Comparison of ENCODE assay signal across 7 mouse cellular contexts in genomic region chr11:63921044-63921951, GRCm38 (mm10). TPM values are rescaled to one million over a fixed set of nuclear protein-coding genes. Genes with fewer than 3 reads are reported as not detected.
A peak's percentile ranks its signal among the peaks of the same experiment; 100 is the strongest.
DNase-seq lines count a peak whose midpoint lies in the region; ATAC-seq and TF ChIP-seq lines count a peak whose summit lies in the region.

No protein-coding gene starts in this region.

- no peak for TF ChIP-seq CTCF in testis, adult 2 months (IDR thresholded peaks at IDR 0.05; ENCODE audit: control insufficient read depth, insufficient read depth, insufficient replicate concordance, low read depth, low read length)

- peaks cover 11% of the 10 kb centered on the region for H3K27me3 ChIP-seq in testis, adult 2 months (ENCODE audit: control insufficient read depth, insufficient read depth, low read length)
- H3K27me3 ChIP-seq in embryonic facial prominence, embryonic 10.5 days (replicated peaks; ENCODE audit: low read depth, poor library complexity, severe bottlenecking): peaks cover 100% of the 10 kb centered on the region
- H3K27me3 ChIP-seq in hindbrain, embryonic 13.5 days: peaks cover 85% of the 10 kb centered on the region
- peaks cover 85% of the 10 kb centered on the region for H3K27me3 ChIP-seq in lung, embryonic 16.5 days (ENCODE audit: control insufficient read depth, insufficient read depth, low read depth, low read length)
- 0 out of 2 replicates have a peak, but pooled peaks cover 19% of the 10 kb centered on the region for H3K27me3 ChIP-seq in stomach, embryonic 14.5 days (ENCODE audit: control insufficient read depth, insufficient read depth, low read length)

- H3K9ac ChIP-seq in hindbrain, embryonic 13.5 days: peak overlapping the region; percentile 80
- peak overlapping the region; percentile 21 for H3K9ac ChIP-seq in lung, embryonic 16.5 days (ENCODE audit: low read length)
- H3K9ac ChIP-seq in stomach, embryonic 14.5 days (replicated peaks; ENCODE audit: low read depth, low read length): peak overlapping the region; percentile 68

- H3K4me1 ChIP-seq in testis, adult 2 months (ENCODE audit: control insufficient read depth, insufficient read depth, low read length): peaks cover 39% of the 10 kb centered on the region
- peaks cover 89% of the 10 kb centered on the region for H3K4me1 ChIP-seq in embryonic facial prominence, embryonic 10.5 days
- peaks cover 71% of the 10 kb centered on the region for H3K4me1 ChIP-seq in hindbrain, embryonic 13.5 days (replicated peaks)
- peaks cover 34% of the 10 kb centered on the region for H3K4me1 ChIP-seq in lung, embryonic 16.5 days (replicated peaks; ENCODE audit: control insufficient read depth, insufficient read depth, low read length)
- peaks cover 20% of the 10 kb centered on the region; the same call in 1 of the 2 replicates for H3K4me1 ChIP-seq in stomach, embryonic 14.5 days (ENCODE audit: control insufficient read depth, insufficient read depth, low read length)

- DNase-seq in testis, postnatal 14 days (ENCODE audit: low spot score): no peak
- peak; percentile 67 for DNase-seq in embryonic facial prominence, embryonic 10.5 days (ENCODE audit: low spot score)

- peak overlapping the region; percentile 75 for H3K4me3 ChIP-seq in testis, adult 2 months (ENCODE audit: control insufficient read depth, low read depth, low read length)
- H3K4me3 ChIP-seq in embryonic facial prominence, embryonic 10.5 days: peak overlapping the region; percentile 82
- H3K4me3 ChIP-seq in hindbrain, embryonic 13.5 days: peak overlapping the region; percentile 59
- H3K4me3 ChIP-seq in lung, embryonic 16.5 days (ENCODE audit: low read length): peak overlapping the region; percentile 52
- H3K4me3 ChIP-seq in stomach, embryonic 14.5 days (ENCODE audit: low read depth, low read length): peak overlapping the region; percentile 62

- peak overlapping the region; percentile 88 for H3K4me2 ChIP-seq in hindbrain, embryonic 13.5 days
- H3K4me2 ChIP-seq in lung, embryonic 16.5 days (ENCODE audit: low read depth, low read length): peak overlapping the region; percentile 73
- peak overlapping the region; percentile 67 for H3K4me2 ChIP-seq in stomach, embryonic 14.5 days (replicated peaks; ENCODE audit: low read depth, low read length)

- H3K9me3 ChIP-seq in embryonic facial prominence, embryonic 10.5 days: no peaks in the 10 kb centered on the region
- H3K9me3 ChIP-seq in hindbrain, embryonic 13.5 days: no peaks in the 10 kb centered on the region
- no peaks in the 10 kb centered on the region for H3K9me3 ChIP-seq in lung, embryonic 16.5 days (ENCODE audit: control insufficient read depth, low read length)
- no peaks in the 10 kb centered on the region for H3K9me3 ChIP-seq in stomach, embryonic 14.5 days (ENCODE audit: control insufficient read depth, low read depth, low read length)

- no peak for TF ChIP-seq POLR2A in testis, adult 2 months (IDR thresholded peaks at IDR 0.05; ENCODE audit: control insufficient read depth, low read depth, low read length)

- no peak for ATAC-seq in hindbrain, embryonic 13.5 days (ENCODE audit: low FRiP score)
- ATAC-seq in lung, embryonic 16.5 days (ENCODE audit: low read depth): 0 out of 2 replicates have a peak, but pooled peaks have one; percentile 13
- ATAC-seq in stomach, embryonic 14.5 days (ENCODE audit: insufficient number of reproducible peaks, insufficient read depth, low FRiP score, low read depth): no peak
- ATAC-seq in monocyte, adult 5-6 weeks (replicated peaks; ENCODE audit: insufficient number of reproducible peaks, low FRiP score, low TSS enrichment, poor library complexity, severe bottlenecking): no peak

- no peaks in the 10 kb centered on the region for H3K36me3 ChIP-seq in testis, adult 2 months (ENCODE audit: control insufficient read depth, insufficient read depth, low read length)
- H3K36me3 ChIP-seq in embryonic facial prominence, embryonic 10.5 days (replicated peaks): no peaks in the 10 kb centered on the region
- H3K36me3 ChIP-seq in hindbrain, embryonic 13.5 days: no peaks in the 10 kb centered on the region
- H3K36me3 ChIP-seq in lung, embryonic 16.5 days (ENCODE audit: control insufficient read depth, insufficient read depth, low read length): no peaks in the 10 kb centered on the region
- H3K36me3 ChIP-seq in stomach, embryonic 14.5 days (ENCODE audit: control insufficient read depth, insufficient read depth, low read length): no peaks in the 10 kb centered on the region

- no peak overlapping the region for H3K27ac ChIP-seq in testis, adult 2 months (ENCODE audit: control insufficient read depth, insufficient read depth, low read depth, low read length)
- peak overlapping the region; percentile 85 for H3K27ac ChIP-seq in embryonic facial prominence, embryonic 10.5 days (replicated peaks)
- peak overlapping the region; percentile 80 for H3K27ac ChIP-seq in hindbrain, embryonic 13.5 days
- no peak overlapping the region for H3K27ac ChIP-seq in lung, embryonic 16.5 days (ENCODE audit: low read length)
- H3K27ac ChIP-seq in stomach, embryonic 14.5 days (ENCODE audit: low read length): peak overlapping the region; percentile 59; the same call in 1 of the 2 replicates

- WGBS in embryonic facial prominence, embryonic 10.5 days: under 1% methylated on average over 80 of the region's 80 CpGs
- WGBS in hindbrain, embryonic 13.5 days: under 1% methylated on average over 78 of the region's 80 CpGs
- WGBS in lung, embryonic 16.5 days: under 1% methylated on average over 70 of the region's 80 CpGs
- WGBS in stomach, embryonic 14.5 days: under 1% methylated on average over 77 of the region's 80 CpGs

RNA-seq across cellular contexts. Expression of gene Hs3st3b1, which starts 0.8 kb away (rescaled TPM):
- polyA plus RNA-seq in testis, adult 2 months (2012; rRNA removed): 1.9 and 2.1 TPM in 2 replicates
- 9.5 and 11.8 TPM in 2 replicates for polyA plus RNA-seq in embryonic facial prominence, embryonic 10.5 days (2016; fragmentation: Nextera tagmentation; extraction: Ambion mirVana)
- 6.5 and 7.5 TPM in 2 replicates for polyA plus RNA-seq in hindbrain, embryonic 13.5 days (2015; fragmentation: Nextera tagmentation; extraction: Ambion mirVana)
- polyA plus RNA-seq in lung, embryonic 16.5 days (2015; fragmentation: Nextera tagmentation; extraction: Ambion mirVana): 0.78 and 1.1 TPM in 2 replicates
- 11.1 and 11.4 TPM in 2 replicates for polyA plus RNA-seq in stomach, embryonic 14.5 days (2014; fragmentation: Nextera tagmentation; extraction: Ambion mirVana)
- 16.4 to 32.5 TPM (median 17.9 TPM) in 3 replicates for total RNA-seq in monocyte, adult 5-6 weeks (2017)

Comparison
In these comparisons a context has a peak if more than half of its experiments do, and no peak if none do; other contexts are left out.
1. H3K27ac ChIP-seq: peak in embryonic facial prominence, embryonic 10.5 days (single experiment), hindbrain, embryonic 13.5 days (single experiment) and stomach, embryonic 14.5 days (single experiment); none in testis, adult 2 months (single experiment) and lung, embryonic 16.5 days (single experiment).
2. H3K9ac ChIP-seq: peak in every context shown above with its lines; median percentile 80 in hindbrain, embryonic 13.5 days; 68 in stomach, embryonic 14.5 days; 21 in lung, embryonic 16.5 days.
3. Peak in every context shown above with its lines, with median percentiles within 50 percentile points of each other: H3K4me3 ChIP-seq and H3K4me2 ChIP-seq.